ENCODE assay signal across 16 mouse cellular contexts in the genomic region with DNA sequence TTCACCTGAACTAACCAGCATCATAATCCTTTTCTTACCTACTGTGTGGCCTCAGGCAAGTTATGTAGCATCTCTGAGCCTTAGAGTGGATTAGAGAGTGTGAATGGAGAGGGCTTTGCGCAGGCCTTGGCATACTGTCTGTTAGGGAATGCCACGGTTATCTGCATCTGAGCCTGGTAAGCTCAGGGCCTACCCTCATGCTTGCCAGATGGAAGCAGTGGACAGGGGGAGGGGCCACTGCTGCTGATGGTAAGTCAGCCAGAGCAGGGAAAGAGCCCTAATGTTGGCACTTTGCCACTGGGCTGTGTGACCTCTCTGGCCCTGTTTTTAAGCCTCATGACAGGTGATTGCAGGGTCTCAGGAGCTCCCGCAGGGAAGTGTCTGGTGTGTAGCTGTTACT.
DNase-seq lines count a peak whose midpoint lies in the region; ATAC-seq lines count a peak whose summit lies in the region.
"Had no signal": no experiment of that assay in that cellular context is flagged by ENCODE, and none has a peak within 500 bp of the region (broad histone marks: within the 10 kb centered on the region; RNA-seq: fewer than 3 reads in every experiment).

No protein-coding gene starts in this region.

- H3K27ac ChIP-seq in hindbrain, embryonic 10.5 days: peak overlapping the region; percentile 87
- H3K27ac ChIP-seq in hindbrain, embryonic 11.5 days (ENCODE audit: low read depth, low read length): no peak overlapping the region
- peak overlapping the region; percentile 92; the same call in 1 of the 2 replicates for H3K27ac ChIP-seq in neural tube, embryonic 13.5 days (replicated peaks)
- H3K27ac ChIP-seq: embryonic facial prominence, embryonic 13.5 days; liver, embryonic 12.5 days; lung, embryonic 15.5 days; macrophage had no signal

- WGBS in hindbrain, embryonic 10.5 days: 79% methylated on average over 3 of the region's 3 CpGs
- 76% methylated on average over 3 of the region's 3 CpGs for WGBS in hindbrain, embryonic 11.5 days
- WGBS in neural tube, embryonic 13.5 days: 43% methylated on average over 3 of the region's 3 CpGs

- peaks cover 20% of the 10 kb centered on the region for H3K27me3 ChIP-seq in hindbrain, embryonic 10.5 days (ENCODE audit: insufficient read depth, poor library complexity, severe bottlenecking)
- H3K27me3 ChIP-seq in hindbrain, embryonic 11.5 days (ENCODE audit: control insufficient read depth, insufficient read depth, low read length): no peaks in the 10 kb centered on the region
- H3K27me3 ChIP-seq in neural tube, embryonic 13.5 days: no peaks in the 10 kb centered on the region
- H3K27me3 ChIP-seq: lung, embryonic 15.5 days had no signal

- no peak overlapping the region for H3K4me2 ChIP-seq in hindbrain, embryonic 11.5 days (replicated peaks; ENCODE audit: low read depth, low read length)
- H3K4me2 ChIP-seq in neural tube, embryonic 13.5 days: no peak overlapping the region
- H3K4me2 ChIP-seq: embryonic facial prominence, embryonic 13.5 days; liver, embryonic 12.5 days; lung, embryonic 15.5 days had no signal

- no peak overlapping the region for H3K9ac ChIP-seq in hindbrain, embryonic 11.5 days (ENCODE audit: low read depth, low read length)
- no peak overlapping the region for H3K9ac ChIP-seq in neural tube, embryonic 13.5 days
- H3K9ac ChIP-seq: embryonic facial prominence, embryonic 13.5 days; liver, embryonic 12.5 days; lung, embryonic 15.5 days had no signal

- H3K4me3 ChIP-seq in hindbrain, embryonic 10.5 days: no peak overlapping the region
- no peak overlapping the region for H3K4me3 ChIP-seq in hindbrain, embryonic 11.5 days (ENCODE audit: low read depth, low read length)
- no peak overlapping the region for H3K4me3 ChIP-seq in neural tube, embryonic 13.5 days
- H3K4me3 ChIP-seq: embryonic facial prominence, embryonic 13.5 days; liver, embryonic 12.5 days; lung, embryonic 15.5 days had no signal

- peak; percentile 32 for DNase-seq in embryo, embryonic 11 days
- DNase-seq in embryo, embryonic 9.5 days (ENCODE audit: extremely low spot score): no peak
- DNase-seq in hindbrain, embryonic 10.5 days (ENCODE audit: low spot score): no peak
- DNase-seq in hindbrain, embryonic 11.5 days (ENCODE audit: low spot score): no peak
- no peak for DNase-seq in neural tube, embryonic 10.5 days (ENCODE audit: extremely low spot score, low spot score)
- DNase-seq in retina, postnatal 1 day: peak; percentile 66
- no peak for DNase-seq in kidney, adult 8-10 months
- DNase-seq: cerebellum, adult 2 months; right cerebral cortex, adult 18-20 months; thymus, adult 18-20 months had no signal

- no peak for ATAC-seq in hindbrain, embryonic 11.5 days (ENCODE audit: low FRiP score)
- no peak for ATAC-seq in neural tube, embryonic 13.5 days (ENCODE audit: low read depth)
- ATAC-seq: intestine, embryonic 16.5 days; liver, embryonic 12.5 days had no signal

- H3K4me1 ChIP-seq in hindbrain, embryonic 10.5 days (replicated peaks): peaks cover 49% of the 10 kb centered on the region
- H3K4me1 ChIP-seq in hindbrain, embryonic 11.5 days (replicated peaks; ENCODE audit: control insufficient read depth, insufficient read depth, low read length): peaks cover 11% of the 10 kb centered on the region
- H3K4me1 ChIP-seq in neural tube, embryonic 13.5 days (replicated peaks): peaks cover 50% of the 10 kb centered on the region
- H3K4me1 ChIP-seq: embryonic facial prominence, embryonic 13.5 days; liver, embryonic 12.5 days had no signal

- no peaks in the 10 kb centered on the region for H3K9me3 ChIP-seq in hindbrain, embryonic 10.5 days
- no peaks in the 10 kb centered on the region for H3K9me3 ChIP-seq in hindbrain, embryonic 11.5 days (ENCODE audit: control insufficient read depth, low read length)
- H3K9me3 ChIP-seq in neural tube, embryonic 13.5 days: no peaks in the 10 kb centered on the region
- H3K9me3 ChIP-seq: embryonic facial prominence, embryonic 13.5 days; liver, embryonic 12.5 days; lung, embryonic 15.5 days had no signal

- H3K36me3 ChIP-seq in hindbrain, embryonic 10.5 days: no peaks in the 10 kb centered on the region
- H3K36me3 ChIP-seq in hindbrain, embryonic 11.5 days (ENCODE audit: control insufficient read depth, insufficient read depth, low read length): no peaks in the 10 kb centered on the region
- no peaks in the 10 kb centered on the region for H3K36me3 ChIP-seq in neural tube, embryonic 13.5 days
- H3K36me3 ChIP-seq: embryonic facial prominence, embryonic 13.5 days; liver, embryonic 12.5 days; lung, embryonic 15.5 days had no signal

Comparison
In these comparisons a context has a peak if more than half of its experiments do, and no peak if none do; other contexts are left out.
1. DNase-seq: peak in embryo, embryonic 11 days (single experiment) and retina, postnatal 1 day (single experiment); none in embryo, embryonic 9.5 days (single experiment), hindbrain, embryonic 10.5 days (single experiment), hindbrain, embryonic 11.5 days (single experiment), neural tube, embryonic 10.5 days (single experiment) and kidney, adult 8-10 months (0 of 2).